Mouse (Mus musculus) lung, adult 2 months (tissue): ENCODE data around the gene Cacna1h.

Experiments
- CTCF ChIP-seq: fragments of 200-500 bp; IDR thresholded peaks from 2 replicates; pipeline ENCODE4 v1.5.1; 2011; ENCODE audit warnings: mild to moderate bottlenecking, low read length, control low read depth; ENCODE audit not compliant: insufficient read depth
- POLR2A ChIP-seq: fragments of 200-500 bp; IDR thresholded peaks from 2 replicates; pipeline ENCODE4 v1.6.1; 2011; ENCODE audit warnings: low read depth, mild to moderate bottlenecking, control low read depth, low read length, borderline replicate concordance; ENCODE audit errors: extremely low read depth

- TF ChIP-seq CTCF (peak; percentile 86), POLR2A (no peak)
Observed at GRCm38 (mm10) chr17:25333943-25334342, 99.6 kb downstream of the Cacna1h start.
